36 mouse cellular contexts compared by ENCODE assay signal in the genomic region with DNA sequence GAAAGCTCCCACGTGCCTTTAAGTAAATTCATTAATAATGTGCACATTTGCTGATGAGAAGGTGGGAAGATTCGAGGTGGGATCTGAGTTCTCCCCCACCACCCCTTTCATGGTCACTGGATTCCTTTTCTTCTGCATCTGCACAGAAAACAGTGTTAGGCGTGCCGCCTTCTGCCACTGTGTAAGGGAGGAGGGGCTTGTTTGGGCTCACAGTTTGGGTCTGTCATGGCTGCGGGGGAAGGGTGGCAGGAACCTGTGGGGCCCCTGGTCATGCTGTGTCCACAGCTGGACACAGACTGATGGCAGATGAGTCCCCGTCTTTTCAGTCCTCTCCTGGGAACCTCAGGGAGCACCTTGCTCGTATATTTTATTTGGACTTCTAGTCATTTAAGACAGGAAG. TPM values are rescaled to one million over a fixed set of nuclear protein-coding genes. Genes with fewer than 3 reads are reported as not detected.
"Had no signal": no experiment of that assay in that cellular context is flagged by ENCODE, and none has a peak within 500 bp of the region (broad histone marks: within the 10 kb centered on the region; RNA-seq: fewer than 3 reads in every experiment).

No protein-coding gene starts in this region.

- DNase-seq: forebrain, postnatal 0 days; gastrocnemius, postnatal 14 days; gastrocnemius, postnatal 36 days; heart, adult 18-20 months; heart, postnatal 14 days; heart, postnatal 36 days; kidney, adult 11 months; kidney, adult 2 months; kidney, adult 9 months; kidney, postnatal 14 days; kidney, postnatal 36 days; layer of hippocampus, adult 9-11 months; layer of hippocampus, postnatal 36 days; left cerebral cortex, postnatal 4 days had no signal

- H3K4me3 ChIP-seq: heart, embryonic 10.5 days; heart, embryonic 12.5 days; hindbrain, embryonic 13.5 days; hindbrain, embryonic 15.5 days; kidney, embryonic 15.5 days; limb, embryonic 13.5 days; limb, embryonic 15.5 days had no signal

- H3K36me3 ChIP-seq: heart, embryonic 10.5 days; heart, embryonic 12.5 days; hindbrain, embryonic 13.5 days; hindbrain, embryonic 15.5 days; kidney, embryonic 15.5 days; limb, embryonic 13.5 days; limb, embryonic 15.5 days had no signal

- H3K27ac ChIP-seq: heart, embryonic 10.5 days; hindbrain, embryonic 13.5 days; hindbrain, embryonic 15.5 days; hindbrain, postnatal 0 days; kidney, embryonic 15.5 days; kidney, postnatal 0 days; limb, embryonic 13.5 days; limb, embryonic 15.5 days had no signal

- H3K4me1 ChIP-seq: heart, embryonic 10.5 days; heart, embryonic 12.5 days; hindbrain, embryonic 13.5 days; hindbrain, embryonic 15.5 days; limb, embryonic 13.5 days; limb, embryonic 15.5 days had no signal

- H3K27me3 ChIP-seq: heart, embryonic 12.5 days; hindbrain, embryonic 13.5 days; hindbrain, embryonic 15.5 days; kidney, embryonic 15.5 days; limb, embryonic 13.5 days; limb, embryonic 15.5 days had no signal

RNA-seq across cellular contexts. Expression of gene Tmprss4, which starts 32.9 kb away (rescaled TPM):
- total RNA-seq: forebrain, postnatal 0 days; gastrocnemius, adult 18-20 months; gastrocnemius, adult 8-10 months; gastrocnemius, postnatal 14 days; gastrocnemius, postnatal 36 days; heart, adult 8-10 months; heart, postnatal 36 days; hematopoietic stem cell, adult 5-6 weeks; layer of hippocampus, adult 18-20 months; layer of hippocampus, adult 8-10 months; layer of hippocampus, postnatal 14 days; layer of hippocampus, postnatal 36 days; left cerebral cortex, postnatal 10 days; left cerebral cortex, postnatal 4 days had no signal
- polyA plus RNA-seq: forebrain, postnatal 0 days; heart, embryonic 10.5 days; heart, embryonic 12.5 days; heart, embryonic 14.5 days; hindbrain, embryonic 11.5 days; hindbrain, embryonic 13.5 days; hindbrain, postnatal 0 days had no signal

RNA-seq across cellular contexts. Expression of gene BC049352, which starts 54.9 kb away (rescaled TPM):
- total RNA-seq: heart, adult 8-10 months; heart, postnatal 14 days; heart, postnatal 36 days; hindbrain, postnatal 0 days; left cerebral cortex, postnatal 4 days had no signal
- polyA plus RNA-seq: heart, embryonic 10.5 days; heart, embryonic 12.5 days; heart, embryonic 14.5 days; hindbrain, embryonic 11.5 days; hindbrain, embryonic 15.5 days; intestine, embryonic 14.5 days; kidney, embryonic 15.5 days; large intestine, adult 2 months; limb, embryonic 11.5 days; limb, embryonic 13.5 days had no signal
